Mouse (Mus musculus): ENCODE measurements around the gene Hmgcs1. TPM values are rescaled to one million over a fixed set of nuclear protein-coding genes. Genes with fewer than 3 reads are reported as not detected.

The Hmgcs1 gene
- polyA plus RNA-seq, 1 experiment from 2014 or later = 247 TPM

GRCm38 (mm10) chr13:119710268-119710610 lies 20.1 kb downstream of the Hmgcs1 start:
- peaks cover 9% of the 10 kb centered on the region; the same call in 1 of the 2 replicates for H3K36me3 ChIP-seq (ENCODE audit: control insufficient read depth, insufficient read depth, low read length)
- ATAC-seq = peak; percentile 54; the same call in 1 of the 2 replicates
- H3K4me1 ChIP-seq (ENCODE audit: control insufficient read depth, insufficient read depth, low read length) = no peaks in the 10 kb centered on the region
- no peaks in the 10 kb centered on the region for H3K9me3 ChIP-seq (ENCODE audit: control insufficient read depth, low read length)
- no peak overlapping the region for H3K4me3 ChIP-seq (ENCODE audit: low read length)
- 77% methylated on average over 10 of the region's 10 CpGs for WGBS
- H3K27me3 ChIP-seq (replicated peaks; ENCODE audit: control insufficient read depth, insufficient read depth, low read length) = no peaks in the 10 kb centered on the region
- H3K9ac ChIP-seq (ENCODE audit: low read depth, low read length) = no peak overlapping the region
- no peak overlapping the region for H3K4me2 ChIP-seq (ENCODE audit: low read depth, low read length)
- no peak overlapping the region for H3K27ac ChIP-seq (ENCODE audit: low read length)

DNA sequence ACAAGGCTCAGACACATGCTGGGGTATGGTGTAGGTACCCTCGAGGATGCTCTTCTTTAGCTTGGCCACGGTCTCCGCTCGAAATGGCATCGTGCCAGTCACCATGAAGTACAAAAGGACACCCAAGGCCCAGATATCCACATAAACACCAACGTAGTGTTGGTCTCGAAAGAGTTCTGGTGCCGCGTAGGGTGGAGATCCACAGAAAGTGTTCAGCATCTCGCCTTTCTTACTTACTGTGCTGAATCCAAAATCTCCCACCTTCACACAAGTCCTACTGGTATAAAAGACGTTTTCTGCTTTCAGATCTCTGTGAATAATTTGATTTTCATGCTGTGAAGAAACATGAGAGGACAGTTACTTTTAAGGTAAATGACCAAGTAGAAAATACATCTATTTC lies 22.3 kb downstream of the Hmgcs1 start:
- 93% methylated on average over 11 of the region's 11 CpGs for WGBS

GRCm38 (mm10) chr13:119713107-119713787 lies 23.1 kb downstream of the Hmgcs1 start:
- Histone ChIP-seq H3K9ac (ENCODE audit: low read depth, low read length) (no peak overlapping the region), H3K36me3 (ENCODE audit: control insufficient read depth, insufficient read depth, low read length) (peaks cover 3% of the 10 kb centered on the region; the same call in 1 of the 2 replicates), H3K4me3 (ENCODE audit: low read length) (no peak overlapping the region), H3K27ac (ENCODE audit: low read length) (no peak overlapping the region), H3K9me3 (ENCODE audit: control insufficient read depth, low read length) (no peaks in the 10 kb centered on the region), H3K4me2 (ENCODE audit: low read depth, low read length) (no peak overlapping the region), H3K27me3 (replicated peaks; ENCODE audit: control insufficient read depth, insufficient read depth, low read length) (no peaks in the 10 kb centered on the region), H3K4me1 (ENCODE audit: control insufficient read depth, insufficient read depth, low read length) (no peaks in the 10 kb centered on the region)
- no peak for ATAC-seq
- WGBS = 76% methylated on average over 8 of the region's 8 CpGs

More for the DNA sequence above, 22.3 kb downstream of the Hmgcs1 start:
- H3K27me3 ChIP-seq (replicated peaks; ENCODE audit: control insufficient read depth, insufficient read depth, low read length) = no peaks in the 10 kb centered on the region
- no peak overlapping the region for H3K4me2 ChIP-seq (ENCODE audit: low read depth, low read length)
- H3K36me3 ChIP-seq (ENCODE audit: control insufficient read depth, insufficient read depth, low read length) = peaks cover 3% of the 10 kb centered on the region; the same call in 1 of the 2 replicates
- H3K9me3 ChIP-seq (ENCODE audit: control insufficient read depth, low read length) = no peaks in the 10 kb centered on the region
- no peak for ATAC-seq
- H3K4me1 ChIP-seq (ENCODE audit: control insufficient read depth, insufficient read depth, low read length) = no peaks in the 10 kb centered on the region
- no peak overlapping the region for H3K4me3 ChIP-seq (ENCODE audit: low read length)
- H3K9ac ChIP-seq (ENCODE audit: low read depth, low read length) = no peak overlapping the region
- no peak overlapping the region for H3K27ac ChIP-seq (ENCODE audit: low read length)

- Histone ChIP-seq H3K27ac (ENCODE audit: low read length) (no peak overlapping the region), H3K36me3 (ENCODE audit: control insufficient read depth, insufficient read depth, low read length) (peaks cover 3% of the 10 kb centered on the region; the same call in 1 of the 2 replicates)
- ATAC-seq = no peak
Measured at GRCm38 (mm10) chr13:119713821-119714220, 23.6 kb downstream of the Hmgcs1 start.

GRCm38 (mm10) chr13:119716105-119716504 lies 25.9 kb downstream of the Hmgcs1 start:
- Histone ChIP-seq H3K9me3 (ENCODE audit: control insufficient read depth, low read length) (no peaks in the 10 kb centered on the region), H3K36me3 (ENCODE audit: control insufficient read depth, insufficient read depth, low read length) (no peaks in the 10 kb centered on the region), H3K27me3 (replicated peaks; ENCODE audit: control insufficient read depth, insufficient read depth, low read length) (no peaks in the 10 kb centered on the region), H3K4me1 (ENCODE audit: control insufficient read depth, insufficient read depth, low read length) (no peaks in the 10 kb centered on the region), H3K27ac (ENCODE audit: low read length) (no peak overlapping the region), H3K4me3 (ENCODE audit: low read length) (no peak overlapping the region), H3K9ac (ENCODE audit: low read depth, low read length) (no peak overlapping the region), H3K4me2 (ENCODE audit: low read depth, low read length) (no peak overlapping the region)
- no peak for ATAC-seq
- 75% methylated on average over 2 of the region's 2 CpGs for WGBS

More at GRCm38 (mm10) chr13:119713821-119714220, 23.6 kb downstream of the Hmgcs1 start:
- H3K4me2 ChIP-seq (ENCODE audit: low read depth, low read length) = no peak overlapping the region
- H3K4me1 ChIP-seq (ENCODE audit: control insufficient read depth, insufficient read depth, low read length) = no peaks in the 10 kb centered on the region
- WGBS = 79% methylated on average over 9 of the region's 9 CpGs
- no peak overlapping the region for H3K9ac ChIP-seq (ENCODE audit: low read depth, low read length)
- H3K9me3 ChIP-seq (ENCODE audit: control insufficient read depth, low read length) = no peaks in the 10 kb centered on the region
- no peak overlapping the region for H3K4me3 ChIP-seq (ENCODE audit: low read length)
- no peaks in the 10 kb centered on the region for H3K27me3 ChIP-seq (replicated peaks; ENCODE audit: control insufficient read depth, insufficient read depth, low read length)

GRCm38 (mm10) chr13:119722447-119722846 lies 32.3 kb downstream of the Hmgcs1 start:
- Histone ChIP-seq H3K27ac (ENCODE audit: low read length) (no peak overlapping the region), H3K9me3 (ENCODE audit: control insufficient read depth, low read length) (no peaks in the 10 kb centered on the region), H3K4me1 (ENCODE audit: control insufficient read depth, insufficient read depth, low read length) (no peaks in the 10 kb centered on the region), H3K9ac (ENCODE audit: low read depth, low read length) (no peak overlapping the region), H3K4me3 (ENCODE audit: low read length) (no peak overlapping the region), H3K4me2 (ENCODE audit: low read depth, low read length) (no peak overlapping the region), H3K27me3 (replicated peaks; ENCODE audit: control insufficient read depth, insufficient read depth, low read length) (no peaks in the 10 kb centered on the region), H3K36me3 (ENCODE audit: control insufficient read depth, insufficient read depth, low read length) (no peaks in the 10 kb centered on the region)
- 74% methylated on average over 3 of the region's 3 CpGs for WGBS
- ATAC-seq = no peak

DNA sequence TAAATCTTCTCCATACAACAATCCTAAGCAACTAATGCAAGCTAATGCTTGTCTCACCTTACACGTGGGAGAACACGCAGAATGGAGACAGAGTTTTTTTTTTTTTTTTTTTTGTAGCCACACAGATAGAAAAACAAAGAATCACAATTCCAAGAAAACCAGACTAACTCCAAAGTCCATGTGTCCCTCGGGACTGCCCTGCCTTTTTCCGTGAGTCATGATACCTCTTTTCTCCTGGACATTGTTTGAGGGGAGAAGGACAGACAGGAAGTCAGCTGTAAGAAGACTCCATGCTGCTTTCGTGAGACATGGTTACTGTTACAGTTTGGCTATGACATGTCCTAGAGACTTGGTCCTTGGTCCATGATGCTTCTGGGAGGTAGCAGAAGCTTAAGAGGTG lies 33.2 kb downstream of the Hmgcs1 start:
- Histone ChIP-seq H3K9ac (ENCODE audit: low read depth, low read length) (no peak overlapping the region), H3K4me1 (ENCODE audit: control insufficient read depth, insufficient read depth, low read length) (no peaks in the 10 kb centered on the region), H3K27me3 (replicated peaks; ENCODE audit: control insufficient read depth, insufficient read depth, low read length) (no peaks in the 10 kb centered on the region), H3K27ac (ENCODE audit: low read length) (no peak overlapping the region), H3K9me3 (ENCODE audit: control insufficient read depth, low read length) (no peaks in the 10 kb centered on the region), H3K36me3 (ENCODE audit: control insufficient read depth, insufficient read depth, low read length) (no peaks in the 10 kb centered on the region), H3K4me2 (ENCODE audit: low read depth, low read length) (no peak overlapping the region), H3K4me3 (ENCODE audit: low read length) (no peak overlapping the region)
- ATAC-seq = no peak
- whole genome bisulfite sequencing = 79% methylated on average over 5 of the region's 5 CpGs

- H3K4me1 ChIP-seq (ENCODE audit: control insufficient read depth, insufficient read depth, low read length) = no peaks in the 10 kb centered on the region
Measured at GRCm38 (mm10) chr13:119724541-119724940, 34.4 kb downstream of the Hmgcs1 start.

DNA sequence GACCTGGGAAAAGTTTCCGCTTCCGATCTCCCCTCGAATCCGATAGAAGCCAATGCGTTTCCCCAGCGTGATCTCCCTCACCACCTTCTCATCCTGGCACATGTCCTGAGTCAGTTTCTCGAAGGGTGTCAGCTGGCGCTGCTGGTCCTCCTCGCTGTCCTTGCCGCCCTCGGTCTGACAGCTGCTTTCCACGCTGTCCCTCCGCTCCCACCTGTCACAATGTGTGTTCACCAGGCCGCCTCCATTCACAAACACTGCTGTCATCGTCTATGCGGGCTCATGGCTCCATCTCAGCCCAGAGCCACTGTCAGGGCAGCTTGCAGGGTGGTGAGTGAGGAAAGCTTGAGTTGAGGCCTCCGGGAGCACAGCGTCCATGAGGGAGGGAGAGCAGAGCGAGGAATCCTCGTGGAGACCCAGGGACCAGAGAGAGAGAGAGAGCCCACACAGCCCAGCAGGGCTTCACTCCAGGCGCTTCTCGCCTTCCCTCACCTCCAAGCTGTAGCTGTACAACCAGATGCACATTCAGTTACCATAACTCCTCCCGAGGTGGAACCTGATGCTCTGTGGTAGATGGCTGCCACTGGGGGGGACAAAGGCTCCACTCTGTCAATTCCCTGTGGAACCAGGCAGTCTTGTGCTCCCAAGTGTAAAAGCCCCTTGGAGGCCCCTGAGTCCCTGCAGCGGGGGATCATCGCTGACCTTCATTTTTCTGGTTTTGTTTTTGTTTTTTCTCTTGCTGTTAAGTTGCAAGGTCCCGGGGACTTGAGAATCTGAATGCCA lies 37.6 kb downstream of the Hmgcs1 start:
- Histone ChIP-seq H3K27ac (ENCODE audit: low read length) (no peak overlapping the region), H3K27me3 (replicated peaks; ENCODE audit: control insufficient read depth, insufficient read depth, low read length) (no peaks in the 10 kb centered on the region), H3K9ac (ENCODE audit: low read depth, low read length) (no peak overlapping the region), H3K4me1 (ENCODE audit: control insufficient read depth, insufficient read depth, low read length) (no peaks in the 10 kb centered on the region), H3K36me3 (ENCODE audit: control insufficient read depth, insufficient read depth, low read length) (no peaks in the 10 kb centered on the region), H3K4me3 (ENCODE audit: low read length) (no peak overlapping the region), H3K4me2 (ENCODE audit: low read depth, low read length) (no peak overlapping the region), H3K9me3 (ENCODE audit: control insufficient read depth, low read length) (no peaks in the 10 kb centered on the region)
- WGBS = 76% methylated on average over 26 of the region's 26 CpGs
- no peak for ATAC-seq

More at GRCm38 (mm10) chr13:119724541-119724940, 34.4 kb downstream of the Hmgcs1 start:
- Histone ChIP-seq H3K4me3 (ENCODE audit: low read length) (no peak overlapping the region), H3K9ac (ENCODE audit: low read depth, low read length) (no peak overlapping the region), H3K36me3 (ENCODE audit: control insufficient read depth, insufficient read depth, low read length) (no peaks in the 10 kb centered on the region), H3K27me3 (replicated peaks; ENCODE audit: control insufficient read depth, insufficient read depth, low read length) (no peaks in the 10 kb centered on the region), H3K9me3 (ENCODE audit: control insufficient read depth, low read length) (no peaks in the 10 kb centered on the region), H3K4me2 (ENCODE audit: low read depth, low read length) (no peak overlapping the region), H3K27ac (ENCODE audit: low read length) (no peak overlapping the region)
- no peak for ATAC-seq
- WGBS = 85% methylated on average over 7 of the region's 7 CpGs

Data from intestine, embryonic 16.5 days (tissue).